Mouse (Mus musculus) limb, embryonic 13.5 days (tissue): ENCODE data around the gene Syne2. TPM values are rescaled to one million over a fixed set of nuclear protein-coding genes. Genes with fewer than 3 reads are reported as not detected.
"Not testable (repeated sequence)": the region's sequence is repeated elsewhere in the genome, so short reads cannot be mapped to it uniquely, and the experiment has no call there.

Source experiments
- ATAC-seq: fragments of 200-750 bp; cut with Nextera tagmentation; 2 replicates; pipeline ENCODE4 v1.8.0; 2017; ENCODE audit warnings: low read depth, moderate number of reproducible peaks, moderate TSS enrichment; ENCODE audit not compliant: low FRiP score
- H3K27ac ChIP-seq: fragments of 300-500 bp; sonication (generic); 2 replicates; pipeline ENCODE4 v1.5.1; 2015; ENCODE audit warnings: inconsistent platforms, mild to moderate bottlenecking, moderate library complexity
- H3K27me3 ChIP-seq: fragments of 300-500 bp; sonication (generic); 2 replicates; pipeline ENCODE4 v1.6.1; 2015; ENCODE audit warnings: mild to moderate bottlenecking, inconsistent platforms
- H3K36me3 ChIP-seq: fragments of 300-500 bp; sonication (generic); 2 replicates; pipeline ENCODE4 v1.6.1; 2015; ENCODE audit warnings: inconsistent platforms, mild to moderate bottlenecking, moderate library complexity
- H3K4me1 ChIP-seq: fragments of 300-500 bp; sonication (generic); 2 replicates; pipeline ENCODE4 v1.6.1; 2015; ENCODE audit warnings: inconsistent platforms
- H3K4me2 ChIP-seq: fragments of 300-500 bp; sonication (generic); replicated peaks from 2 replicates; pipeline ENCODE4 v1.6.1; 2015; ENCODE audit warnings: inconsistent platforms, mild to moderate bottlenecking, moderate library complexity
- H3K4me3 ChIP-seq: fragments of 300-500 bp; sonication (generic); 2 replicates; pipeline ENCODE4 v1.5.1; 2015; ENCODE audit warnings: moderate library complexity, mild to moderate bottlenecking, inconsistent platforms
- H3K9ac ChIP-seq: fragments of 300-500 bp; sonication (generic); 2 replicates; pipeline ENCODE4 v1.6.1; 2015; ENCODE audit warnings: mild to moderate bottlenecking, inconsistent platforms
- H3K9me3 ChIP-seq: fragments of 300-500 bp; sonication (generic); 2 replicates; pipeline ENCODE4 v1.6.1; 2016; ENCODE audit warnings: inconsistent platforms
- WGBS: fragments of 180-500 bp; shearing (Covaris S2); methylation state at CpG from one replicate; pipeline ENCODE4 v1.1.7; 2015; 5-methylcytosine and 5-hydroxymethylcytosine counted together
- microRNA-seq: library from miRNA; unstranded; fragments of <30 nt; microRNA quantifications from one replicate; pipeline ENCODE4, GENCODE M21; 2016
- polyA plus RNA-seq: library from polyadenylated mRNA; unstranded; fragments of >200 nt; fragmentation: Nextera tagmentation; extraction: Ambion mirVana; gene quantifications from 2 replicates; pipeline ENCODE4 v1.2.1, GENCODE M21; 2015

The Syne2 gene
- polyA plus RNA-seq, 1 experiment from 2014 or later = 71.4 TPM

DNA sequence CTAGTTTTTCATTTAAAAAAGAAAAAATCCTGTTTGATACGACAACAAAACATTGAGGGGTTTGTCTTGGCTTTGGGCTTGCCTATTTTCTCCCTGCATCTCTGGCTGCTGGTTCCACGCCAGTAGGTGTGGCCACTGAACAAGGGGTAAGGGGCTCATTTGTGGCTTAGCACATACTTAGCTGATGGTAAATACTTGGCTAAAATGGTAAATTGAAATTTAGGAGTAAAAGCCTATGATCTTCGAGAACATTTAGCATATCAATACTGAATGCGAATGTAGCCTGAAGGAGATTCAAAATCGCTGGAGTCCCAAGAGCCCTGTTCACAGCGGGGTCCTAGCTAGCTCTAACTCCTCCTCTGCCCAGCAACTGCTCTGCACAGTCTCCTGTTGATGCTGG, 318.8 kb downstream of the Syne2 start:
- no peak overlapping the region for H3K4me2 ChIP-seq
- no peaks in the 10 kb centered on the region for H3K27me3 ChIP-seq
- H3K9ac ChIP-seq = no peak overlapping the region
- no peak overlapping the region for H3K27ac ChIP-seq
- no peak overlapping the region for H3K4me3 ChIP-seq
- 40% methylated on average over 6 of the region's 6 CpGs for WGBS
- H3K9me3 ChIP-seq = no peaks in the 10 kb centered on the region
- peaks cover 12% of the 10 kb centered on the region for H3K4me1 ChIP-seq
- ATAC-seq = no peak
- no peaks in the 10 kb centered on the region for H3K36me3 ChIP-seq

- Histone ChIP-seq H3K4me2 (peak overlapping the region; percentile 63), H3K27me3 (peaks cover 25% of the 10 kb centered on the region), H3K9ac (peak overlapping the region; percentile 45; the same call in 1 of the 2 replicates), H3K4me3 (peak overlapping the region; percentile 39)
- H3K36me3 ChIP-seq, H3K4me1 ChIP-seq, H3K9me3 ChIP-seq, H3K27ac ChIP-seq, ATAC-seq: not testable (repeated sequence)
- 15% methylated on average over 30 of the region's 30 CpGs for WGBS
Observed at GRCm38 (mm10) chr12:76152389-76152788, 334.5 kb downstream of the Syne2 start.

Small RNAs within 50 kb of the gene (microRNA-seq; reads per million reads assigned to microRNA genes)
- gene Mir5101 = 3.0 reads per million, percentile 12 among the genes with 10 or more reads in this experiment

Other genes starting within 250 kb of the Syne2 start
- gene Ppp2r5e, start 221.9 kb upstream of the Syne2 start, polyA plus RNA-seq = 13.7 and 14.3 TPM in 2 replicates
- gene Wdr89, start 148.6 kb upstream of the Syne2 start, polyA plus RNA-seq = 11.7 and 12.7 TPM in 2 replicates
- 11.1 and 12.3 TPM in 2 replicates for gene Sgpp1, start 82.4 kb upstream of the Syne2 start, polyA plus RNA-seq